Mouse (Mus musculus): ENCODE measurements at regions not wholly inside any gene's neighbourhood (a gene's known extent, or its start where the extent isn't known, plus 50 kb on each side); places are given as distances from the start of the nearest gene placed in this dataset.
"Not testable (repeated sequence)": the region's sequence is repeated elsewhere in the genome, so short reads cannot be mapped to it uniquely, and the experiment has no call there.

- DNase-seq (ENCODE audit: low spot score) = not testable (repeated sequence)
Observed at GRCm38 (mm10) chr14:53121704-53122103, 626.2 kb upstream of the Olfr1507 start.

GRCm38 (mm10) chr14:53109732-53110131 is 614.2 kb upstream of the Olfr1507 start:
- DNase-seq (ENCODE audit: low spot score) = not testable (repeated sequence)

- not testable (repeated sequence) for DNase-seq (ENCODE audit: low spot score)
Observed at GRCm38 (mm10) chr14:53101362-53101761, 605.8 kb upstream of the Olfr1507 start.

- not testable (repeated sequence) for DNase-seq (ENCODE audit: low spot score)
Observed at GRCm38 (mm10) chr14:53090921-53091320, 595.4 kb upstream of the Olfr1507 start.

GRCm38 (mm10) chr14:53081853-53082252 is 586.3 kb upstream of the Olfr1507 start:
- DNase-seq (ENCODE audit: low spot score) = not testable (repeated sequence)

GRCm38 (mm10) chr14:53081024-53081711 is 585.6 kb upstream of the Olfr1507 start:
- not testable (repeated sequence) for DNase-seq (ENCODE audit: low spot score)

GRCm38 (mm10) chr14:53080556-53080955 is 585.0 kb upstream of the Olfr1507 start:
- not testable (repeated sequence) for DNase-seq (ENCODE audit: low spot score)

- not testable (repeated sequence) for DNase-seq (ENCODE audit: low spot score)
Observed at GRCm38 (mm10) chr14:53075937-53076336, 580.4 kb upstream of the Olfr1507 start.

GRCm38 (mm10) chr14:53073126-53073525 is 577.6 kb upstream of the Olfr1507 start:
- DNase-seq (ENCODE audit: low spot score) = not testable (repeated sequence)

GRCm38 (mm10) chr14:53072502-53072901 is 577.0 kb upstream of the Olfr1507 start:
- not testable (repeated sequence) for DNase-seq (ENCODE audit: low spot score)

- DNase-seq (ENCODE audit: low spot score) = not testable (repeated sequence)
Observed at GRCm38 (mm10) chr14:53054439-53054838, 558.9 kb upstream of the Olfr1507 start.

GRCm38 (mm10) chr14:53053465-53054123 is 558.0 kb upstream of the Olfr1507 start:
- DNase-seq (ENCODE audit: low spot score) = not testable (repeated sequence)

GRCm38 (mm10) chr14:53047683-53048082 is 552.1 kb upstream of the Olfr1507 start:
- DNase-seq (ENCODE audit: low spot score) = not testable (repeated sequence)

GRCm38 (mm10) chr14:53046975-53047374 is 551.4 kb upstream of the Olfr1507 start:
- not testable (repeated sequence) for DNase-seq (ENCODE audit: low spot score)

- DNase-seq (ENCODE audit: low spot score) = not testable (repeated sequence)
Observed at GRCm38 (mm10) chr14:53045331-53045730, 549.8 kb upstream of the Olfr1507 start.

- not testable (repeated sequence) for DNase-seq (ENCODE audit: low spot score)
Observed at GRCm38 (mm10) chr14:53044101-53044500, 548.6 kb upstream of the Olfr1507 start.

- not testable (repeated sequence) for DNase-seq (ENCODE audit: low spot score)
Observed at GRCm38 (mm10) chr14:53042016-53042415, 546.5 kb upstream of the Olfr1507 start.

- not testable (repeated sequence) for DNase-seq (ENCODE audit: low spot score)
Observed at GRCm38 (mm10) chr14:53039475-53039874, 543.9 kb upstream of the Olfr1507 start.

GRCm38 (mm10) chr14:53034940-53035339 is 539.4 kb upstream of the Olfr1507 start:
- DNase-seq (ENCODE audit: low spot score) = not testable (repeated sequence)

- DNase-seq (ENCODE audit: low spot score) = not testable (repeated sequence)
Observed at GRCm38 (mm10) chr14:53033221-53033620, 537.7 kb upstream of the Olfr1507 start.

GRCm38 (mm10) chr14:53032498-53032897 is 536.9 kb upstream of the Olfr1507 start:
- DNase-seq (ENCODE audit: low spot score) = not testable (repeated sequence)

GRCm38 (mm10) chr14:53030227-53030626 is 534.7 kb upstream of the Olfr1507 start:
- DNase-seq (ENCODE audit: low spot score) = not testable (repeated sequence)

GRCm38 (mm10) chr14:53026958-53027357 is 531.4 kb upstream of the Olfr1507 start:
- DNase-seq (ENCODE audit: low spot score) = not testable (repeated sequence)
